Mouse (Mus musculus) neural tube, embryonic 14.5 days (tissue): ENCODE measurements around the gene Gm9964. TPM values are rescaled to one million over a fixed set of nuclear protein-coding genes. Genes with fewer than 3 reads are reported as not detected.
"Not testable (repeated sequence)": the region's sequence is repeated elsewhere in the genome, so short reads cannot be mapped to it uniquely, and the experiment has no call there.

Source experiments
- ATAC-seq: fragments of 200-750 bp; cut with Nextera tagmentation; 2 replicates; pipeline ENCODE4 v1.8.0; 2017; ENCODE audit warnings: low read depth, mild to moderate bottlenecking, moderate TSS enrichment, moderate library complexity
- H3K27ac ChIP-seq: fragments of 300-500 bp; sonication (generic); 2 replicates; pipeline ENCODE4 v1.5.1; 2014; ENCODE audit warnings: low read depth, mild to moderate bottlenecking, control low read depth, low read length, moderate library complexity, mixed read lengths
- H3K27me3 ChIP-seq: fragments of 300-500 bp; sonication (generic); 2 replicates; pipeline ENCODE4 v1.6.1; 2014; ENCODE audit warnings: low read length; ENCODE audit not compliant: control insufficient read depth, insufficient read depth
- H3K36me3 ChIP-seq: fragments of 300-500 bp; sonication (generic); 2 replicates; pipeline ENCODE4 v1.6.1; 2014; ENCODE audit warnings: low read length, mixed read lengths; ENCODE audit not compliant: control insufficient read depth, insufficient read depth
- H3K4me1 ChIP-seq: fragments of 300-500 bp; sonication (generic); 2 replicates; pipeline ENCODE4 v1.6.1; 2014; ENCODE audit warnings: low read length; ENCODE audit not compliant: control insufficient read depth, insufficient read depth
- H3K4me2 ChIP-seq: fragments of 300-500 bp; sonication (generic); 2 replicates; pipeline ENCODE4 v1.6.1; 2014; ENCODE audit warnings: mild to moderate bottlenecking, low read depth, low read length, control low read depth
- H3K4me3 ChIP-seq: fragments of 300-500 bp; sonication (generic); 2 replicates; pipeline ENCODE4 v1.5.1; 2014; ENCODE audit warnings: low read depth, low read length, control low read depth, mixed read lengths
- H3K9ac ChIP-seq: fragments of 300-500 bp; sonication (generic); replicated peaks from 2 replicates; pipeline ENCODE4 v1.6.1; 2014; ENCODE audit warnings: low read depth, mild to moderate bottlenecking, control low read depth, low read length, mixed read lengths
- H3K9me3 ChIP-seq: fragments of 300-500 bp; sonication (generic); 2 replicates; pipeline ENCODE4 v1.6.1; 2016; ENCODE audit warnings: low read length; ENCODE audit not compliant: control insufficient read depth
- WGBS: fragments of 180-500 bp; shearing (Covaris S2); extraction: QIAGEN DNeasy Blood & Tissue Kit; methylation state at CpG from one replicate; pipeline ENCODE4 v1.1.7; 2014; 5-methylcytosine and 5-hydroxymethylcytosine counted together
- polyA plus RNA-seq: library from polyadenylated mRNA; unstranded; fragments of >200 nt; fragmentation: Nextera tagmentation; extraction: Ambion mirVana; gene quantifications from 2 replicates; pipeline ENCODE4 v1.2.1, GENCODE M21; 2014

The Gm9964 gene
- polyA plus RNA-seq, 1 experiment from 2014 or later = 0.29 TPM

- H3K36me3 ChIP-seq = no peaks in the 10 kb centered on the region
- H3K4me1 ChIP-seq = no peaks in the 10 kb centered on the region; the same call in 1 of the 2 replicates
- no peaks in the 10 kb centered on the region for H3K9me3 ChIP-seq
- ATAC-seq = no peak
- no peak overlapping the region for H3K27ac ChIP-seq
- no peak overlapping the region for H3K4me3 ChIP-seq
- no peaks in the 10 kb centered on the region for H3K27me3 ChIP-seq
- H3K4me2 ChIP-seq = no peak overlapping the region
- H3K9ac ChIP-seq = no peak overlapping the region
- WGBS = 77% methylated on average over 9 of the region's 9 CpGs
Observed at GRCm38 (mm10) chr11:79305697-79306340, 9.1 kb upstream of the Gm9964 start.

GRCm38 (mm10) chr11:79304245-79304644 is 7.5 kb upstream of the Gm9964 start:
- not testable (repeated sequence) for H3K9ac ChIP-seq, H3K36me3 ChIP-seq, H3K27me3 ChIP-seq, H3K9me3 ChIP-seq, H3K27ac ChIP-seq, H3K4me1 ChIP-seq, H3K4me3 ChIP-seq, ATAC-seq, H3K4me2 ChIP-seq
- WGBS = 90% methylated on average over 4 of the region's 4 CpGs

- no peaks in the 10 kb centered on the region for H3K36me3 ChIP-seq
- H3K9ac ChIP-seq = no peak overlapping the region
- H3K27me3 ChIP-seq = no peaks in the 10 kb centered on the region
- no peaks in the 10 kb centered on the region for H3K9me3 ChIP-seq
- no peak overlapping the region for H3K4me3 ChIP-seq
- H3K4me2 ChIP-seq = no peak overlapping the region
- no peak for ATAC-seq
- H3K27ac ChIP-seq = no peak overlapping the region
- WGBS = 92% methylated on average over 6 of the region's 6 CpGs
- no peaks in the 10 kb centered on the region; the same call in 1 of the 2 replicates for H3K4me1 ChIP-seq
Observed at GRCm38 (mm10) chr11:79303109-79303508, 6.4 kb upstream of the Gm9964 start.

- no peak overlapping the region for H3K4me3 ChIP-seq
- H3K27ac ChIP-seq = no peak overlapping the region
- no peak overlapping the region for H3K9ac ChIP-seq
- H3K36me3 ChIP-seq = no peaks in the 10 kb centered on the region
- no peak overlapping the region for H3K4me2 ChIP-seq
- no peaks in the 10 kb centered on the region for H3K9me3 ChIP-seq
- WGBS = 82% methylated on average over 9 of the region's 9 CpGs
- no peaks in the 10 kb centered on the region for H3K27me3 ChIP-seq
- no peaks in the 10 kb centered on the region for H3K4me1 ChIP-seq
- ATAC-seq = no peak
Observed at GRCm38 (mm10) chr11:79299719-79300431, 3.2 kb upstream of the Gm9964 start.

- WGBS = 57% methylated on average over 1 of the region's 1 CpGs
- H3K4me3 ChIP-seq = no peak overlapping the region
Observed at GRCm38 (mm10) chr11:79296167-79296566, 539 bp downstream of the Gm9964 start.

GRCm38 (mm10) chr11:79293971-79294370 is 2.7 kb downstream of the Gm9964 start:
- ATAC-seq = peak; percentile 79; the same call in 1 of the 2 replicates
- H3K27ac ChIP-seq = peak overlapping the region; percentile 67
- no peaks in the 10 kb centered on the region for H3K36me3 ChIP-seq
- 10% methylated on average over 1 of the region's 1 CpGs for WGBS
- no peak overlapping the region for H3K4me3 ChIP-seq
- no peaks in the 10 kb centered on the region for H3K4me1 ChIP-seq
- no peaks in the 10 kb centered on the region for H3K27me3 ChIP-seq
- H3K4me2 ChIP-seq = no peak overlapping the region
- H3K9ac ChIP-seq = no peak overlapping the region
- no peaks in the 10 kb centered on the region for H3K9me3 ChIP-seq

More at GRCm38 (mm10) chr11:79296167-79296566, 539 bp downstream of the Gm9964 start:
- H3K4me1 ChIP-seq = no peaks in the 10 kb centered on the region
- ATAC-seq = no peak
- no peak overlapping the region for H3K27ac ChIP-seq
- H3K36me3 ChIP-seq = no peaks in the 10 kb centered on the region
- no peak overlapping the region for H3K4me2 ChIP-seq
- no peaks in the 10 kb centered on the region for H3K27me3 ChIP-seq
- no peak overlapping the region for H3K9ac ChIP-seq
- H3K9me3 ChIP-seq = no peaks in the 10 kb centered on the region

GRCm38 (mm10) chr11:79293025-79293424 is 3.7 kb downstream of the Gm9964 start:
- H3K4me3 ChIP-seq = no peak overlapping the region
- H3K9ac ChIP-seq = no peak overlapping the region
- no peaks in the 10 kb centered on the region for H3K9me3 ChIP-seq
- no peaks in the 10 kb centered on the region for H3K27me3 ChIP-seq
- peaks cover 4% of the 10 kb centered on the region; the same call in 1 of the 2 replicates for H3K4me1 ChIP-seq
- no peak overlapping the region for H3K4me2 ChIP-seq
- H3K27ac ChIP-seq = no peak overlapping the region
- H3K36me3 ChIP-seq = no peaks in the 10 kb centered on the region
- ATAC-seq = no peak
- 90% methylated on average over 3 of the region's 3 CpGs for WGBS

- H3K4me1 ChIP-seq = peaks cover 6% of the 10 kb centered on the region; the same call in 1 of the 2 replicates
- WGBS = 39% methylated on average over 3 of the region's 3 CpGs
- ATAC-seq = no peak
- no peak overlapping the region for H3K9ac ChIP-seq
- no peaks in the 10 kb centered on the region for H3K27me3 ChIP-seq
- H3K9me3 ChIP-seq = no peaks in the 10 kb centered on the region
- H3K27ac ChIP-seq = no peak overlapping the region
- no peak overlapping the region for H3K4me2 ChIP-seq
- H3K36me3 ChIP-seq = no peaks in the 10 kb centered on the region
- H3K4me3 ChIP-seq = no peak overlapping the region
Observed at GRCm38 (mm10) chr11:79292130-79292529, 4.6 kb downstream of the Gm9964 start.

- no peak overlapping the region for H3K9ac ChIP-seq
- no peaks in the 10 kb centered on the region for H3K27me3 ChIP-seq
- H3K4me1 ChIP-seq = peaks cover 6% of the 10 kb centered on the region; the same call in 1 of the 2 replicates
- no peaks in the 10 kb centered on the region for H3K9me3 ChIP-seq
- 74% methylated on average over 5 of the region's 5 CpGs for WGBS
- no peak overlapping the region for H3K4me2 ChIP-seq
- no peak overlapping the region for H3K4me3 ChIP-seq
- no peak for ATAC-seq
- no peak overlapping the region for H3K27ac ChIP-seq
- no peaks in the 10 kb centered on the region for H3K36me3 ChIP-seq
Observed at GRCm38 (mm10) chr11:79291651-79292050, 5.1 kb downstream of the Gm9964 start.
